Mouse (Mus musculus) kidney, postnatal 0 days (tissue): ENCODE data around the gene Prokr1. TPM values are rescaled to one million over a fixed set of nuclear protein-coding genes. Genes with fewer than 3 reads are reported as not detected.
"Not testable (repeated sequence)": the region's sequence is repeated elsewhere in the genome, so short reads cannot be mapped to it uniquely, and the experiment has no call there.

Experiments
- ATAC-seq: fragments of 200-750 bp; cut with Nextera tagmentation; replicated peaks from 2 replicates; pipeline ENCODE4 v1.8.0; 2017; ENCODE audit warnings: low read depth, moderate number of reproducible peaks, moderate TSS enrichment, moderate library complexity; ENCODE audit not compliant: low FRiP score
- DNase-seq: peaks from one replicate; pipeline ENCODE4 v3.0.0-alpha.2; 2016; ENCODE audit warnings: low spot score
- H3K27ac ChIP-seq: fragments of 300-500 bp; sonication (generic); 2 replicates; pipeline ENCODE4 v1.5.1; 2014; ENCODE audit warnings: mild to moderate bottlenecking
- H3K27me3 ChIP-seq: fragments of 300-500 bp; sonication (generic); 2 replicates; pipeline ENCODE4 v1.6.1; 2014; ENCODE audit warnings: low read length, mixed read lengths; ENCODE audit not compliant: insufficient read depth
- H3K36me3 ChIP-seq: fragments of 300-500 bp; sonication (generic); 2 replicates; pipeline ENCODE4 v1.6.1; 2014; ENCODE audit warnings: low read length, mixed read lengths; ENCODE audit not compliant: insufficient read depth
- H3K4me1 ChIP-seq: fragments of 300-500 bp; sonication (generic); replicated peaks from 2 replicates; pipeline ENCODE4 v1.6.1; 2014; ENCODE audit warnings: antibody characterized with exemption, low read length, mixed read lengths; ENCODE audit not compliant: insufficient read depth
- H3K4me2 ChIP-seq: fragments of 300-500 bp; sonication (generic); 2 replicates; pipeline ENCODE4 v1.6.1; 2014; ENCODE audit warnings: mild to moderate bottlenecking, low read length, moderate library complexity, mixed read lengths
- H3K4me3 ChIP-seq: fragments of 300-500 bp; sonication (generic); replicated peaks from 2 replicates; pipeline ENCODE4 v1.5.1; 2014; ENCODE audit warnings: low read depth, low read length
- H3K9ac ChIP-seq: fragments of 300-500 bp; sonication (generic); 2 replicates; pipeline ENCODE4 v1.6.1; 2014; ENCODE audit warnings: low read depth, low read length
- H3K9me3 ChIP-seq: fragments of 300-500 bp; sonication (generic); replicated peaks from 2 replicates; pipeline ENCODE4 v1.6.1; 2016; ENCODE audit warnings: low read length, inconsistent platforms, mixed read lengths
- CTCF ChIP-seq: IDR thresholded peaks from 2 replicates; pipeline ENCODE4 v1.5.1; 2016; ENCODE audit warnings: antibody characterized with exemption, low read depth, mild to moderate bottlenecking, moderate library complexity
- WGBS: fragments of 180-500 bp; shearing (Covaris S2); extraction: QIAGEN DNeasy Blood & Tissue Kit; methylation state at CpG from one replicate; pipeline ENCODE4 v1.1.7; 2014; 5-methylcytosine and 5-hydroxymethylcytosine counted together
- polyA plus RNA-seq: library from polyadenylated mRNA; unstranded; fragments of >200 nt; fragmentation: Nextera tagmentation; extraction: Ambion mirVana; gene quantifications from 2 replicates; pipeline ENCODE4 v1.2.1, GENCODE M21; 2015

Gene Prokr1
- polyA plus RNA-seq, 1 experiment from 2014 or later, result 2.5 TPM

GRCm38 (mm10) chr6:87576648-87577330 lies 13.8 kb downstream of the Prokr1 start:
- no peaks in the 10 kb centered on the region for H3K27me3 ChIP-seq
- ATAC-seq, result no peak
- DNase-seq, result peak; percentile 22
- 26% methylated on average over 4 of the region's 4 CpGs for WGBS
- TF ChIP-seq CTCF, result no peak
- no peaks in the 10 kb centered on the region for H3K4me1 ChIP-seq
- H3K4me3 ChIP-seq, result no peak overlapping the region
- no peaks in the 10 kb centered on the region for H3K36me3 ChIP-seq
- no peaks in the 10 kb centered on the region for H3K9me3 ChIP-seq
- no peak overlapping the region for H3K9ac ChIP-seq
- no peak overlapping the region for H3K27ac ChIP-seq
- H3K4me2 ChIP-seq, result no peak overlapping the region

- not testable (repeated sequence) for DNase-seq, H3K27me3 ChIP-seq, ATAC-seq, H3K4me3 ChIP-seq, H3K36me3 ChIP-seq, H3K4me2 ChIP-seq, H3K4me1 ChIP-seq, H3K27ac ChIP-seq, H3K9ac ChIP-seq, H3K9me3 ChIP-seq
Measured at GRCm38 (mm10) chr6:87571863-87572262, 18.7 kb downstream of the Prokr1 start.

- peak; percentile 81 for DNase-seq
- H3K4me3 ChIP-seq, result no peak overlapping the region
- no peak; the same call in none of the 2 replicates for ATAC-seq
- H3K4me2 ChIP-seq, result no peak overlapping the region
- H3K4me1 ChIP-seq, result no peaks in the 10 kb centered on the region
- H3K36me3 ChIP-seq, result no peaks in the 10 kb centered on the region
- no peaks in the 10 kb centered on the region for H3K27me3 ChIP-seq
- H3K27ac ChIP-seq, result no peak overlapping the region
- WGBS, result 56% methylated on average over 9 of the region's 9 CpGs
- no peak overlapping the region for H3K9ac ChIP-seq
- TF ChIP-seq CTCF, result peak; percentile 36; the same call in 1 of the 2 replicates
- H3K9me3 ChIP-seq, result no peaks in the 10 kb centered on the region
Measured at GRCm38 (mm10) chr6:87567686-87568593, 22.6 kb downstream of the Prokr1 start.

GRCm38 (mm10) chr6:87565166-87565565 lies 25.4 kb downstream of the Prokr1 start:
- Histone ChIP-seq H3K27ac (no peak overlapping the region), H3K9me3 (no peaks in the 10 kb centered on the region), H3K27me3 (no peaks in the 10 kb centered on the region), H3K9ac (no peak overlapping the region), H3K36me3 (no peaks in the 10 kb centered on the region), H3K4me2 (no peak overlapping the region), H3K4me3 (no peak overlapping the region), H3K4me1 (no peaks in the 10 kb centered on the region)
- WGBS, result 57% methylated on average over 5 of the region's 5 CpGs
- ATAC-seq (no peak), DNase-seq (peak; percentile 24)
- TF ChIP-seq CTCF, result no peak

- H3K36me3 ChIP-seq, result no peaks in the 10 kb centered on the region
- H3K4me2 ChIP-seq, result no peak overlapping the region
- no peak for TF ChIP-seq CTCF
- no peak overlapping the region for H3K4me3 ChIP-seq
- no peaks in the 10 kb centered on the region for H3K9me3 ChIP-seq
- DNase-seq (no peak), ATAC-seq (no peak)
- WGBS, result 91% methylated on average over 4 of the region's 4 CpGs
- H3K9ac ChIP-seq, result no peak overlapping the region
- no peaks in the 10 kb centered on the region for H3K27me3 ChIP-seq
- no peak overlapping the region for H3K27ac ChIP-seq
- no peaks in the 10 kb centered on the region for H3K4me1 ChIP-seq
Measured at GRCm38 (mm10) chr6:87564356-87564755, 26.2 kb downstream of the Prokr1 start.

GRCm38 (mm10) chr6:87553724-87554123 lies 36.8 kb downstream of the Prokr1 start:
- no peak for TF ChIP-seq CTCF
- no peak for DNase-seq
- Histone ChIP-seq H3K27ac (no peak overlapping the region), H3K9ac (no peak overlapping the region), H3K9me3 (no peaks in the 10 kb centered on the region), H3K4me2 (no peak overlapping the region), H3K4me3 (no peak overlapping the region), H3K4me1 (no peaks in the 10 kb centered on the region), H3K27me3 (no peaks in the 10 kb centered on the region), H3K36me3 (no peaks in the 10 kb centered on the region)
- 82% methylated on average over 3 of the region's 3 CpGs for WGBS
- ATAC-seq, result no peak
